Mouse (Mus musculus) ovary, postnatal 10 days (tissue): ENCODE data around the gene Zdhhc14.
"Not testable (repeated sequence)": the region's sequence is repeated elsewhere in the genome, so short reads cannot be mapped to it uniquely, and the experiment has no call there.

Experiments used
- DNase-seq: peaks from one replicate; pipeline ENCODE4 v3.0.0; 2022; ENCODE audit warnings: low spot score

Gene Zdhhc14

DNA sequence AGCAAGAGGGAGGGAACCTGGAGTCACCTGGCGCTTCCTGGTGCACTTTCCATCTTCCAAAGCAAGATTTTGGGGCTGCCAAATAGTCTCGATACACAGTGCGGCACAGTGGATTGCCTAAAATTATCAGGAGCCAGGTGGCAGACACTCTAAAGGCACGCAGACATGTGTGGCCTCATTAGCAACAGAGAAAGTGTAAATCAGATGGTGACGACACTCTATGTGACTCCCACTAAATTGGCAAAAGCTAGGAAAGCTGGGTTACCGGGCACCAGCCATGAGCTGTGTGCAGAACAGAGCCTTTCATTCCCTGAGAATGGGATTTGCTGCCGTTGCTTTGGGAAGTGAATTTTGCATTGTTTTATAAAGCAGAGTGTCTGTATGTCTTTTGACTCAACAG is 115.0 kb downstream of the Zdhhc14 start:
- no peak for DNase-seq

GRCm38 (mm10) chr17:5609875-5610552 is 117.7 kb downstream of the Zdhhc14 start:
- no peak for DNase-seq

DNA sequence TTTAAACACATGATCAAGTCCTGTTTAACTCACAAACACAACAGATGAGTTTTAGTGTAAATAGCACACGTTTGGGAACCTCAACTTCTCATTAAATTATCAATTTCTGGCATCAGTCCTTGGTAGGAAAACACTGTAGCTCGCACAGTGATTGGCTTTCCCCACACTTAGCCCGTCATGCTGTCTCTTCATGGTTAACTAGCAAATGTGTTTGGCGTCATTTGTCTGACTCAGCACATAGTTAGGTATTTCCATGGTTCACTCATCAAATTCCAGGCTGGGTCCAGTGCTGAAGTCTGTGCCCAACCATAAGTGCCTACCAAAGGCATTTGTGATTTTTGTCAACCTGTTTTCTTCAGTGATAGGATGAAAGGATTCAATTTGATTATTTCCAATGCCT is 119.9 kb downstream of the Zdhhc14 start:
- DNase-seq: no peak

GRCm38 (mm10) chr17:5614771-5615318 is 122.5 kb downstream of the Zdhhc14 start:
- DNase-seq: no peak

DNA sequence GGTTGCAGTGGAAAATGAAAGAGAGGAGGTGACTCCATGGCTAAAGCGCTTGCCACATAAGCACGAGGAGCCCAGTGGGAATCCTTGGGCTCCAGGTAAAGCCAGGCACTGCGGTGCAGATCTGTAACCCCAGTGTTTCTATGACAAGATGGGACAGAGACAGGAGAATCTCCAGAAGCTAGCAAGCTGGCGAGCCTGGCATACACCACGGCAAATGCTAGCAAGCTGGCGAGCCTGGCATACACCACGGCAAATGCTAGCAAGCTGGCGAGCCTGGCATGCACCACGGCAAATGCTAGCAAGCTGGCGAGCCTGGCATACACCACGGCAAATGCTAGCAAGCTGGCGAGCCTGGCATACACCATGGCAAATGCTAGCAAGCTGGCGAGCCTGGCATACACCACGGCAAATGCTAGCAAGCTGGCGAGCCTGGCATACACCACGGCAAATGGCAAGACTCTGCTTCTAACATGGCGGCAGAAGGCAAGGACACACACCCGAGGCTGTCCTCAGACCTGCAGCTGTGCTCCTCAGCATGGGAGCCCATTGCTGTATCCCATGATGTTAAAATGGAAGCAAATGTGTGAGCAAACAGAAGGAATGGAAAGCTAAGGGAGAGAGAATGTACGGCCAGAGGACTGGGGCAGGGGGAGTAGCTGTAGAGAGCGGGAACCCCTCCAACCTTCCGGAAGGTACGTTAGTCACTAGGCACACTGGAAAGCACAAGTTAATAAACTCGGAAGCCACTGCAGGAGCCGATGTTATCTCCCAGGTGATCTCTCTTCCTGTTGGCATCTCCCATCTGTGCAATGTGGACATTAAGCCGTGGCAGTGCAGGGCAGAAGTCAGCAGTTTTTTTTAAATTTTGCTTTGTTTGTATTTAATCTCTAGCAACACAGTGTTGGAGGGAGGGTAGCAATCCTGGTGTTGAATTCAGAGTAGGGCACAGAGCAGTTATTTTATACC is 129.6 kb downstream of the Zdhhc14 start:
- no peak for DNase-seq

DNA sequence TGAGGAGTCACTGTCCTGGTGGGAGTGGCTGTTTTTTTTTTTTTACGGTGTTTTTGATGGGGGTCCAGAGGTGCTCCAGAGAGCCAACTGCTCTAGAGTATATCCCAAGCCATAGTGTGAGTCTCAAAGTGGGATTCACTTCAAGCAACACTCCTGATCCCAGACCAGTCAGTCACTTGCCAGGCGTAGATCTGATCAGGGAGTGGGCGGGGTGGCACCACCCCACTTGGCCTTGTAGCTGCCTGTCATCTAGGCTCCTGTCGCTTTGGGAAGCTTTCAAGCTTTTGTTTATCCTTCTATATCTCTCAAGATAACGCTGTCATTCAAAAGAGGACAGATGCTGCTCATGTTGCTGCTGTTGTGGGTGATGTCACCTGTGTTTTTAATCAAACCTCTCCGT is 130.4 kb downstream of the Zdhhc14 start:
- no peak for DNase-seq

GRCm38 (mm10) chr17:5623181-5623580 is 130.8 kb downstream of the Zdhhc14 start:
- no peak for DNase-seq

DNA sequence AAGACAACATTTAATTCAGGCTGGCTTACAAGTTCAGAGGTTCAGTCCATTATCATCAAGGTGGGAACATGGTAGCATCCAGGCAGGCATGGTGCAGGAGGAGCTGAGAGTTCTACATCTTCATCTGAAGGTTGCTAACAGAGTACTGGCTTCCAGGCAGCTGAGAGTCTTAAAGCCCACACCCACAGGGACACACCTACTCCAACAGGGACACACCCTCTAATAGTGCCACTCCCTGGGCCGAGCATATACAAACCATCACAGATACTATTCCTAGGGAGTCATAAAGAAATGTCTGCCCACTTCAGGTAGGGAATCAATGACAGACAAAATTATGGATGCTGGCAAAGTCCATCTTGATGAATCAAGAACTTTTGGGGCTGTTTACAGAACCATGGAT is 132.5 kb downstream of the Zdhhc14 start:
- not testable (repeated sequence) for DNase-seq

GRCm38 (mm10) chr17:5626402-5626801 is 134.0 kb downstream of the Zdhhc14 start:
- no peak for DNase-seq

GRCm38 (mm10) chr17:5627664-5628063 is 135.3 kb downstream of the Zdhhc14 start:
- no peak for DNase-seq

DNA sequence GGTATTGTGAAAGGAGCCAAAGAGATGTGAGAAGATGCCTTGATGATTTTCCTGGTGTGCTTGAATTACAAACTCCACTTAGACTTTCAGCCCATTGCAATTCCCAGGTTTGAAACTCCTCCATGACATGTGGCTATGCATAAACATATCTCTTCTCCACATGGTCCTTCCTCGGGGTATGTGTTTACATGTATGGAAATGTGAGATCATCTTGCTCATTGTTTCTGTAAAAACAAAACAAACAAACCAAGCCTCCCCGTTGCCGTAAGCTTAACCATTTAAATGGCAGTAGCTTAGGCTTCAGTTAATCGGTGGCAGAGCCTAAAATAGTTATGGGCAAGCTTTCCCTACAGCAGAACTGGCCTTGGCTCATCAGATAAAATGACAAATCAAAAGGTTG is 137.3 kb downstream of the Zdhhc14 start:
- DNase-seq: no peak

GRCm38 (mm10) chr17:5635254-5635653 is 142.9 kb downstream of the Zdhhc14 start:
- no peak for DNase-seq

GRCm38 (mm10) chr17:5641436-5641835 is 149.1 kb downstream of the Zdhhc14 start:
- no peak for DNase-seq

GRCm38 (mm10) chr17:5642918-5643721 is 150.8 kb downstream of the Zdhhc14 start:
- no peak for DNase-seq

GRCm38 (mm10) chr17:5650124-5650523 is 157.8 kb downstream of the Zdhhc14 start:
- no peak for DNase-seq

DNA sequence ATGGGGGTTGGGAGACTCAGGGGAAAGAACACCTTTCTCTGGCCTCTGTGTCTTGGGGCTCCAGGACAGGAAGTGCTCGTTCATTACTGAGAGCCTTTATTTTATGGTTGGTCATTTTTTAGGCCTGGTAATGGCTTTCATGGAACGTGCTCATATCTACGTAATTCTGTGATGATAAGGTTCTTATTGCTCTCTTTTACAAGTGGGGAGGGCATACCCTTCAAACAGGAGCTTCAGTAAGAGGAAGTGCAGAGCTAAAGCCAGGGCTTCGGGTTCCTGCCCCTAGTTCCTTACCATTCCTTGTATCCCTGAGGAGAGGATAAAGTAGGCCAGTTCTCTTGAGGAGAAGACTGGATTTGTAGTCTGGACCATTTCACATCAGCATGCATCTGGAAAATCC is 158.3 kb downstream of the Zdhhc14 start:
- DNase-seq: no peak

GRCm38 (mm10) chr17:5651551-5651950 is 159.2 kb downstream of the Zdhhc14 start:
- no peak for DNase-seq

GRCm38 (mm10) chr17:5653981-5654380 is 161.6 kb downstream of the Zdhhc14 start:
- DNase-seq: no peak

GRCm38 (mm10) chr17:5655536-5655935 is 163.2 kb downstream of the Zdhhc14 start:
- no peak for DNase-seq

DNA sequence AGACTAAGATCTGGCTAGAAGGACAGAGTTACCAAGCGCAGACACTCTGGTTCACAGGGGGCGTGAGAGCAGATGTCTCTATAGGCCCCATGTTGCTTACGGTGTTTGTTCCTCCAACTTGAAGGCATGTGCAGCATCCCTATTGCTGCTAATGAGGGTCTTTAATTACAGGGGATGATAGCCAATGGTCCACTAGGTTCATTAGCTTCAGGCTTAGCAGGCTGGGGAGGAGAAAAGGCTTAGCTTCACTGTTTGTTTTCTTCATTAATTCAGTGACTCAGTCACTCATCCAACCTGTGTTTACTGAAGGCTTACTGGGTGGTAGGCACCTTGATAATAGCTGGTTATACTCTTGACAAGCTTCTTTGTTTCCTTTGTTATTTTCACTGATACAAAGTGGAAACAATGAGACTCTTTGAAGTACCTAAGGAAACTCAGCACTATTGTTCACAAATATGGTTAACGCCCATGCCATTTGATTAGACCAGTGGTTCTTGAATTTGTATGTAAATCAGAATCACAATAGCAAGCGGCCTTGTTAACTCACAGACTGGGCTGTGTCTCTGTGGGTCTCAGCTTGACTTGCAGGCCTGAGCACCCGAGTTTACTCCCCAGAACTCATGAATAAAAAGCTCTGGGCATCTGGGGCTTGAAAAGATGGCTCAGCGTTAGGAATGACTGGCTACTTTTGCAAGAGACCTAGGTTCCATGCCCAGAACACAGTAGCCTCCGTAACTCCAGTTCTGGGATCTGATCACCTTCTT is 168.1 kb downstream of the Zdhhc14 start:
- DNase-seq: no peak

DNA sequence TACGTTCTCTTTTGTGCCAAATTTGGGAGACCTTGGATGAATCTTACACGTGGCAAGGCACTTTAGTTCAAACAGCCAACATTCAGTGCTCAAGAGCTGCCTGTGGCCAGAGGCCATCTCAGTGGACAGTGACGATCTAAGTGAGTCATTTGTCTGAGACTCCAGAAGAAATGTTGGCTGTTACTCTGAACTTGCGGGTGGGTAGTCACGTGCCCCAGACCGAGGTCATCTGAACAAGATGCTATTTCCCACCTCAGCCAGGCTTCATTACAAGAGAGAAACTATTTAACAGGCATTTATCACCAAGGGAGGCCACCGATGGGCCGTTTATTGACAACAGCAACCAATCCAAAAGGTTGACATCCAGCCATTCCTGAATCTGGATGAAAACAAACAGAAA is 174.3 kb downstream of the Zdhhc14 start:
- DNase-seq: no peak
